Mouse (Mus musculus): ENCODE data around the gene Calcoco1. TPM values are rescaled to one million over a fixed set of nuclear protein-coding genes. Genes with fewer than 3 reads are reported as not detected.

Calcoco1 gene
- polyA plus RNA-seq (2015; fragmentation: Nextera tagmentation; extraction: Ambion mirVana) = 12.8 and 14.5 TPM in 2 replicates

DNA sequence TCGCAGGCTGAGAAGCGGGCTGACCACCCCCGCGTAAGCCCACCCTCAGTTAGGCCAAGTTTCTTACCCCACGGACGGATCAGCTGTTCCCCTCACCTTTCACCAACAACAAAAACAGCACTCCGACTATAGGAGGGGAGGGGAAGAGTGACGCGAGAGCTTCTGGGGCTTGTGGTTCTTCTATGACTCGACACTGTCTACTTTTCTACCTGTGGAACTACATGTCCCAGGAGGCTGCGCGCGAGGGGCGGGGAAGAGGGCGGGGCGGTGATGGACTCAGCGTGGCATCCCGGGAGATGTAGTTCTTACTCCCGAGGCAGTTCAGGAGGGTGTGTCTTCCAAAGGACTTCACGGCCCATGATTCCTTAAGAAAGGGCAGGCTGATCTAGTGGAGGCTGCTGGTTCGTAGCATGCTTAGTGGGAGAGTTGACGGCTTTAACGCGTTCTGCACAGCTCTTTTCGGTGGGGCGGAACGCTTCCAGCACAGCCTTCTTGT, at the start of gene Calcoco1:
Gene Calcoco1, minus strand, starts transcription at position 199 of the 496 bp plus-strand sequence.
- peaks cover 20% of the 10 kb centered on the region for H3K4me1 ChIP-seq (replicated peaks)
- ATAC-seq (ENCODE audit: insufficient read depth) = peak; percentile 100
- 0 out of 2 replicates have a peak, but pooled peaks cover 5% of the 10 kb centered on the region for H3K27me3 ChIP-seq
- peak within 1 kb of the TSS; percentile 73 for H3K4me2 ChIP-seq
- peak within 1 kb of the TSS; percentile 66 for H3K9ac ChIP-seq
- peak within 1 kb of the TSS; percentile 69 for H3K4me3 ChIP-seq (replicated peaks)
- 2% methylated on average over 27 of the region's 27 CpGs for WGBS (ENCODE audit: insufficient replicate concordance)
- H3K27ac ChIP-seq (replicated peaks) = peak within 1 kb of the TSS; percentile 25
- no peaks in the 10 kb centered on the region for H3K9me3 ChIP-seq (replicated peaks)
- no peaks in the 10 kb centered on the region for H3K36me3 ChIP-seq (replicated peaks)

DNA sequence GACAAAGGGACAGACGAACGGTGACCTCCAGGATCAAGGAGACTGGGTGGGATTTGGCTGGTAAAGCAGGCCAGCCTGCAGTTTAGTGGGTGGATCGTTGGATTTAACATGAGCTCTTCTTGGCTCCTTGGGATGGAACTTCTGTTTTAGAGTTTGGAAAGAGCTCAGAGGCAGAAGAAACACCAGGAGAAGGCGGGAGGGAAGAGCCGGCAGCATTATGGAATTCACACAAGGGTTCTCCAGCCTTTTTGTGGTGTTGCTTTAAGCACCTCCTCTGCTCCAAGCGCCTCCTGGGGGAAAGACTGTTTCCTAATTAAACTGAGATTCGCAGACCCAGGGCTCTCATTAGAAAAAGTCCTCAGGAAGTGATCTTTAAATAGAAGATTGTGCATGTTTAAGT, 48.9 kb upstream of the Calcoco1 start:
- no peaks in the 10 kb centered on the region for H3K4me1 ChIP-seq (replicated peaks)
- peaks cover 30% of the 10 kb centered on the region for H3K27me3 ChIP-seq
- H3K9ac ChIP-seq = no peak overlapping the region
- 36% methylated on average over 7 of the region's 7 CpGs for WGBS (ENCODE audit: insufficient replicate concordance)
- H3K4me2 ChIP-seq = no peak overlapping the region
- H3K36me3 ChIP-seq (replicated peaks) = no peaks in the 10 kb centered on the region
- ATAC-seq (ENCODE audit: insufficient read depth) = no peak
- no peak overlapping the region for H3K27ac ChIP-seq (replicated peaks)
- H3K4me3 ChIP-seq (replicated peaks) = no peak overlapping the region
- no peaks in the 10 kb centered on the region for H3K9me3 ChIP-seq (replicated peaks)

DNA sequence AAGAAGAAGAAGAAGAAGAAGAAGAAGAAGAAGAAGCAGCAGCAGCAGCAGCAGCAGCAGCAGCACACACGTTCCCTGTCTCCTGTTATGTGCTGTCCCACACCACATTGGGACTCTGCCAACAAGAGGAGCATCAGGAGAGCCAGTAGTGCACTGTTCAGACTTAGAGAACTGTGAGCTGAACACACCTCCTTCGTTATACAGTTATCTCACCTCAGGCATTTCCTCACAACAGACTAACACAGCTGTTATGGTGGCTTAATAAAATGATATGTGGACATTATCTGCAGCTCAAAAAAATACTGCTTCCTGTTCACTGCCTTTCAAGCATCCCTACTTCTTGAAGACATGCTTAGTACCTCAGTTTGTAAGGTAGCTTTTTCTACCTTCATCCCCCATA, 43.2 kb upstream of the Calcoco1 start:
- ATAC-seq (ENCODE audit: insufficient read depth) = no peak

DNA sequence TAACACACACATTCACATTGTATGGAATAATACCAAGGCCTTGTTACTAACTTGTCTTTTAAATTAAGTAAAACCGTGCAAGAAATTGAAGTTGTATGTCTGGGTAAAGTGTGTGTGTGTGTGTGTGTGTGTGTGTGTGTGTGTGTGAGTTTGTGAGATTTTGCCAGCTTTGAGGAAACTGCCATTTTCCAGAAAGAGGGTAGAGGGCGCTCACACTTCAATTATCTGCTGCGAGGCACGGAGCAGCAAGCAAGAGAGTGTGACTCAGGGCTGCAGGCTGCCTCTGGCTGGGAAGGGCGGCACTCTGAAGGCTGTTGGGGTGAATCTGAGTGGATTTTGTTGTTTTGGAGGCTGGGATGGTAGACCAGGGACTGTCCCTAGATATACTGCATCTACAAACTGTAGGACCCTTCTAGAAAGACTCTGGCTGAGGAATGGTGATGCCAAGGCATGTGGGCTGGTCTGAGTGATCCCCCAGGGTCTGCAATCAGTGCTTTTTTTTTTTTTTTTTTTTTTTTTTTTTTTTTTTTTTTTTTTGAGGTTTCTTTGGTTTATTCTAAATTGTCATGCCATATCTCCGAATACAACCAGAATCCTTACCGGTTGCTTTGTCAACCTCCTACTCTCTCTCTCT, 39.9 kb upstream of the Calcoco1 start:
- Histone ChIP-seq H3K36me3 (replicated peaks) (no peaks in the 10 kb centered on the region), H3K4me1 (replicated peaks) (no peaks in the 10 kb centered on the region), H3K27me3 (peaks cover 47% of the 10 kb centered on the region), H3K4me3 (replicated peaks) (no peak overlapping the region), H3K4me2 (no peak overlapping the region), H3K27ac (replicated peaks) (no peak overlapping the region), H3K9ac (no peak overlapping the region), H3K9me3 (replicated peaks) (no peaks in the 10 kb centered on the region)
- 9% methylated on average over 7 of the region's 7 CpGs for WGBS (ENCODE audit: insufficient replicate concordance)
- ATAC-seq (ENCODE audit: insufficient read depth) = no peak

More for the DNA sequence above, 43.2 kb upstream of the Calcoco1 start:
- Histone ChIP-seq H3K9ac (no peak overlapping the region), H3K27ac (replicated peaks) (no peak overlapping the region), H3K4me3 (replicated peaks) (no peak overlapping the region), H3K36me3 (replicated peaks) (no peaks in the 10 kb centered on the region), H3K4me1 (replicated peaks) (no peaks in the 10 kb centered on the region), H3K9me3 (replicated peaks) (no peaks in the 10 kb centered on the region), H3K27me3 (peaks cover 44% of the 10 kb centered on the region), H3K4me2 (no peak overlapping the region)
- 13% methylated on average over 2 of the region's 2 CpGs for WGBS (ENCODE audit: insufficient replicate concordance)

DNA sequence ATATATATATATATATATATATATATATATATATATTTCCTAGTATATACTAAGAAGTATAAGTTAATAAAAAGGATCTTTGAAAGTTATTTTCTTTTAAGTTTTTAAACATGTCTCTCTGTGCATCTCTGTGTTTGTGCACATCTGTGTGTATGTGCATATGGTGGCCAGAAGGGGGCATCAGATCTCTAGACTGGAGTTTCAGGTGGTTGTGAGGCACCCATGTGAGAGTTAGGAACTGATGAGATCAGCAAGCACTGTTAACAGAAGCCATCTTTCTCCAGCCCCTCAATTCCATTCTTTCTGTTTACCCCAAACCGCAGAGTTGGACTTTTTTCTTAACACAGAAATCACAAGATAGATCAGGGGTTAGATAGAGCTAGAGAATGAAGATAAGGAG, 35.7 kb upstream of the Calcoco1 start:
- Histone ChIP-seq H3K4me3 (replicated peaks) (no peak overlapping the region), H3K9ac (no peak overlapping the region), H3K9me3 (replicated peaks) (no peaks in the 10 kb centered on the region), H3K4me2 (no peak overlapping the region), H3K27me3 (peaks cover 59% of the 10 kb centered on the region), H3K36me3 (replicated peaks) (no peaks in the 10 kb centered on the region), H3K4me1 (replicated peaks) (no peaks in the 10 kb centered on the region), H3K27ac (replicated peaks) (no peak overlapping the region)
- 80% methylated on average over 1 of the region's 1 CpGs for WGBS (ENCODE audit: insufficient replicate concordance)
- no peak for ATAC-seq (ENCODE audit: insufficient read depth)

DNA sequence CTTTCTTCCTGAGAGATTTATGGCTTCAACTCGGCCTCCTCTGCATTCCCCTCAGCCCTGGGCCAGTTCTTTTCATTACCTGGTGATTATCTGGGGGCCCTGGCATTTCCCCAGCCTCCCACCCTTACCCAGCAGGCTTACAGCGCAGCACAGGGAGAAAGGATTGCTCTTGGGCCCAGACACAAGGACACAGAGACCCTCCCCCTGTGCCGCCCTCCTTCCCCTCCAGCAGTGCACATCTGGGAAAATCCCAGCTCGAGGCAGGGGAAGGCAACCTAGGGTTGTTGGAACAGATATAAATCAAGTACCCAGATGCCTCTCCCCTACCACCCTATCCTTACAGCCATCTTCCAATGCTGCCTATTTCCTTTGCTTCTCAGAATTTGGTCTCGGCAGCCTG, 33.1 kb upstream of the Calcoco1 start:
- H3K9ac ChIP-seq = no peak overlapping the region
- no peaks in the 10 kb centered on the region for H3K4me1 ChIP-seq (replicated peaks)
- no peaks in the 10 kb centered on the region for H3K9me3 ChIP-seq (replicated peaks)
- ATAC-seq (ENCODE audit: insufficient read depth) = no peak
- 35% methylated on average over 5 of the region's 5 CpGs for WGBS (ENCODE audit: insufficient replicate concordance)
- H3K4me2 ChIP-seq = no peak overlapping the region
- H3K27me3 ChIP-seq = peaks cover 65% of the 10 kb centered on the region
- H3K4me3 ChIP-seq (replicated peaks) = no peak overlapping the region
- H3K27ac ChIP-seq (replicated peaks) = no peak overlapping the region
- H3K36me3 ChIP-seq (replicated peaks) = no peaks in the 10 kb centered on the region

DNA sequence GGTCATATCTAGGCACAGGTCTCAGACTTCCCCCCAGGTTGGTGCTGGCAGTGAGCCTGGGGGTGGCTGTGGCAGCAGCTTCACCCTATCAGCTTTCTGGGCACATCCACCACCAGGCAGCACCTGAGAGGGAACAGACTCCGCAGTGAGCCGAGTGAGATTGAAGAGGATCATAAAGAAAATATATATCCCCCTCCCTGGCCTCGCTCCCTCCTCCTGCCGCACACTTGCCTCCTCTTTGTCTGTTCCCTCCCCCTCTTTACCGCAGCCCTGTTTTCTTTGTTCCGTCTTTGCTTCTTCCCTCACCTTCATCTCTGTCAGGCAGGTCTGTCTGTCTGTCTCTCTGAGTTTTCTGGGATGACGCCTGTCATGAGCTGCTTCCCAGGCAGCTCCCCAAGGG, 32.4 kb upstream of the Calcoco1 start:
- no peak overlapping the region for H3K4me2 ChIP-seq
- no peak overlapping the region for H3K27ac ChIP-seq (replicated peaks)
- no peaks in the 10 kb centered on the region for H3K4me1 ChIP-seq (replicated peaks)
- 46% methylated on average over 7 of the region's 7 CpGs for WGBS (ENCODE audit: insufficient replicate concordance)
- peaks cover 66% of the 10 kb centered on the region for H3K27me3 ChIP-seq
- H3K36me3 ChIP-seq (replicated peaks) = no peaks in the 10 kb centered on the region
- no peak overlapping the region for H3K4me3 ChIP-seq (replicated peaks)
- no peak overlapping the region for H3K9ac ChIP-seq
- no peak for ATAC-seq (ENCODE audit: insufficient read depth)
- no peaks in the 10 kb centered on the region for H3K9me3 ChIP-seq (replicated peaks)

DNA sequence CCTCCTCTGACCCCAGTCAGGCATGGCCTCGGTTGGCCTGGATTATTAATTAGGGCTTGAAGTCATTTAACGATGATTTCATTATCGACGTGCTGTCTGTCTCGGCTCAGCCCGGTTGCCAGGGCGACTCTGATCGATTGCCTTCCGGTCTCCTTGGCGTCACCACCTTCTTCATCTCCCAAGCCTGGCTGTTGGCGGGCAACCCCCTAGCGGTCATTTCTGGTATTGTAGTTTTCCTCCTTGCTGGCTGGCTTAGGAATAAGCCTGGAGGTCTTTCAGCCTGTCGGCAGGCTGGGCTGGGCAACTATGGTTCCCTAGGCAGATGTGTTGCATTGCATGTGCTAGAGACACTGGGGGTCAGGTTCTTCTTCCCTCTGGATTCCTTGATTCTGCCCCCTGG, 31.2 kb upstream of the Calcoco1 start:
- H3K27ac ChIP-seq (replicated peaks) = no peak overlapping the region
- H3K36me3 ChIP-seq (replicated peaks) = no peaks in the 10 kb centered on the region
- 5% methylated on average over 13 of the region's 13 CpGs for WGBS (ENCODE audit: insufficient replicate concordance)
- no peak for ATAC-seq (ENCODE audit: insufficient read depth)
- H3K27me3 ChIP-seq = peaks cover 76% of the 10 kb centered on the region
- H3K4me3 ChIP-seq (replicated peaks) = no peak overlapping the region
- no peak overlapping the region for H3K9ac ChIP-seq
- no peaks in the 10 kb centered on the region for H3K9me3 ChIP-seq (replicated peaks)
- H3K4me2 ChIP-seq = no peak overlapping the region
- H3K4me1 ChIP-seq (replicated peaks) = no peaks in the 10 kb centered on the region

DNA sequence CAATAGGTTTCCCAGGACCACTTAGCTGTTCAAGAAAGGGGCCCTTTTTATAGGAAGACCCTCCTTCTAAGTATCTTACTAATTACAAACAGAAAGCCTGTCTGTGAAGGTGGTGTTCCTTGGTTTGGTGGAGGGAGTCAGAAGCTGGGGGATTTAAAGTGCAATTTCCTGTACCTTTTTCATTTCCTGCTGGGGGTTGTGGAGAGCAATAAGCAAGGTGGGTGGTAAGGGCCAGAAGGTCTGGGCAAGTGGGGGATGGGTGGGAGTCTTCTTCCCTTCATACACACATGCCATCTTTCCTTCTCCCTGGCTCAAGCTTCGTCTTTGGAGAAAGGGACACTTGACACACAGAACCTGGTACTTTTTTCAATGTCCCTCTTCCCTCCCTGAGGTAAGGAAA, 30.2 kb upstream of the Calcoco1 start:
- Histone ChIP-seq H3K27ac (replicated peaks) (no peak overlapping the region), H3K4me2 (no peak overlapping the region), H3K4me1 (replicated peaks) (no peaks in the 10 kb centered on the region), H3K27me3 (peaks cover 84% of the 10 kb centered on the region), H3K4me3 (replicated peaks) (no peak overlapping the region), H3K36me3 (replicated peaks) (no peaks in the 10 kb centered on the region), H3K9me3 (replicated peaks) (no peaks in the 10 kb centered on the region), H3K9ac (no peak overlapping the region)
- WGBS (ENCODE audit: insufficient replicate concordance) = 29% methylated on average over 1 of the region's 1 CpGs
- no peak for ATAC-seq (ENCODE audit: insufficient read depth)

DNA sequence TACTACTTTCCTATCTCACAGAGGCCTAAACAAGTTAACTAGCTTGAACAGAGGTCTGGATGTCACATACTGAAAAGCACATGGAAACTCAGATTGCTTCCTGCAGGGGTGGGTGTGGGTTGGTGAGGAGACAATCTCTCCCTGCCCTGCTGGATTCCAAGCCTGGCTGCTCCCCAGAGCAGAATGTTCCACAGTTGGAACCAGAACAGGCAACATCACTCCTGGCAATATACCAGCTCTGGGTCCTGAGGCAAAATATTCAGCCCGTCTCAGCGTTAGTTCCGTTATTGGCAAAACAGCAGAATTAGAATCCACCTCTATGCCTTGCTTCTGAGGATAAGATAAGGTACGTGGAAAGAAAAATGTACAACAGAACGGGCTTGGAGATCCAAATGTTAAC, 28.3 kb upstream of the Calcoco1 start:
- H3K36me3 ChIP-seq (replicated peaks) = no peaks in the 10 kb centered on the region
- H3K4me2 ChIP-seq = no peak overlapping the region
- H3K27ac ChIP-seq (replicated peaks) = no peak overlapping the region
- H3K4me3 ChIP-seq (replicated peaks) = no peak overlapping the region
- H3K27me3 ChIP-seq = peaks cover 93% of the 10 kb centered on the region
- H3K9me3 ChIP-seq (replicated peaks) = no peaks in the 10 kb centered on the region
- 66% methylated on average over 5 of the region's 5 CpGs for WGBS (ENCODE audit: insufficient replicate concordance)
- no peak overlapping the region for H3K9ac ChIP-seq
- ATAC-seq (ENCODE audit: insufficient read depth) = no peak
- no peaks in the 10 kb centered on the region for H3K4me1 ChIP-seq (replicated peaks)

DNA sequence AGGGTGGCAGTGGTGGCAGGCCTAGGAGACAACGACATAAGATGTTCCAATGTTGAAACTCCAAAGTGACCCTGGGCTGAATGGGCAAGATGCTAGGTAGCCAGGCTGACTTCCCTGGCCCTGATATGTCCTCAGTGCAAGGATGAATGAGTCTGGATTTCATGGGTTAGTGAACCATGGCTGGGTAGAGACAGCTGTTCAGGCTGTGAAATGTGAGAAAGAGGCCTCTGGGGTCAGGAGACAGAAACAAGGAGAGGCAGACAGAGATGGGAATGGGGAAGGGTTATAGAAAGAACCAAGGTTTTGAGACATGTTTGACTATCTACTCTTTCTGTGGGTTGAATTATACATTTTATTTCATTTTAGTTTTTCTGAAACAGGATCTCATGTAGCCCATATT, 27.1 kb upstream of the Calcoco1 start:
- Histone ChIP-seq H3K9me3 (replicated peaks) (no peaks in the 10 kb centered on the region), H3K4me1 (replicated peaks) (no peaks in the 10 kb centered on the region), H3K4me2 (no peak overlapping the region), H3K4me3 (replicated peaks) (no peak overlapping the region), H3K9ac (no peak overlapping the region), H3K27ac (replicated peaks) (no peak overlapping the region), H3K36me3 (replicated peaks) (no peaks in the 10 kb centered on the region), H3K27me3 (peaks cover 94% of the 10 kb centered on the region)
- ATAC-seq (ENCODE audit: insufficient read depth) = no peak
- 46% methylated on average over 1 of the region's 1 CpGs for WGBS (ENCODE audit: insufficient replicate concordance)

DNA sequence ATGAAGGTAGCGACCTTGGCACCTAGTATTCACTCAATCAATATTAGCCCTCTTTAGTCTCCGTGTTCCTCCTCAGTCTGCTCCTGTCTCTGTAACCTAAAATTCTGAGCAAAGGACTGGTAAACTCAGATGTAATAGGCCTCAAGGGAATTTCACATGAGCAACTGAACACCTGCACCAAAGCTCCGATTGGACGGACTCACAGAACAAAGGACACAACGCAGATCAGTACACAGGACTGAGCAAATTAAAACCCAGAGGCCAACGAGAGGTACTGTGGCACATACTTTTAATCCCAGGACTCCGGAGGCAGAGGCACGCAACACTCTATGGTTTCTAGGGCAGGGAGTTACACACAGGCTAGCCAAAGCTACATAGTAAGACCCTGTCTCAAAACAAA, 25.9 kb upstream of the Calcoco1 start:
- Histone ChIP-seq H3K36me3 (replicated peaks) (no peaks in the 10 kb centered on the region), H3K4me3 (replicated peaks) (no peak overlapping the region), H3K4me1 (replicated peaks) (no peaks in the 10 kb centered on the region), H3K4me2 (no peak overlapping the region), H3K9me3 (replicated peaks) (no peaks in the 10 kb centered on the region), H3K27me3 (peaks cover 96% of the 10 kb centered on the region), H3K9ac (no peak overlapping the region), H3K27ac (replicated peaks) (no peak overlapping the region)
- WGBS (ENCODE audit: insufficient replicate concordance) = 28% methylated on average over 8 of the region's 8 CpGs
- no peak for ATAC-seq (ENCODE audit: insufficient read depth)

Data from liver, embryonic 15.5 days (tissue).